Mouse (Mus musculus): ENCODE results near the gene Acan.

DNA sequence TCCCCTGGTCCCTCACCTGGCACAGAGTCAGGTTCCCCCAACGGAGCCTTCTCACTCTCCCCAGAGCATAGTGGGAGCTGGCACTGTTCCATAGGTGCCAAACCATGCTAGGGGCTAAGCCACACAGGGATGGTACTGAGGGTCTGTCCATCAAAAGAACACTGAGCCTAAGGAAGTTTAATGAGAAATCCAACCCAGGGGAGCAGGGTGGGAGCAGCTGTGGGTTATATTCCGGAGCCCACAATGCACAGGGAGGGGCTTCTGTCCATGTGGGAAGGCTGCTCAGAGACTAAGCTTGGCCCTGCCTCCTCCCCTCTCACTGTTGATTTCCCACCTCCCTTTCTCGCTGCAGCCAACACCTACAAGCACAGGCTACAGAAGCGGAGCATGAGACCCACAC lies 60.6 kb downstream of the Acan start:
- TF ChIP-seq POLR2A (IDR thresholded peaks at IDR 0.05; ENCODE audit: insufficient read length, low read depth) = no peak
- TF ChIP-seq MAX (IDR thresholded peaks at IDR 0.05; ENCODE audit: low read depth) = no peak
- TF ChIP-seq CEBPB (IDR thresholded peaks at IDR 0.05; ENCODE audit: insufficient read depth, poor library complexity, severe bottlenecking) = no peak
- TF ChIP-seq USF1 (IDR thresholded peaks at IDR 0.05; ENCODE audit: low read depth) = no peak
- no peak for TF ChIP-seq TCF12 (IDR thresholded peaks at IDR 0.05; ENCODE audit: insufficient read depth, poor library complexity, severe bottlenecking)
- no peak for TF ChIP-seq POLR2AphosphoS2 (IDR thresholded peaks at IDR 0.05; ENCODE audit: insufficient read length, low read depth)
- TF ChIP-seq E2F4 (IDR thresholded peaks at IDR 0.05; ENCODE audit: insufficient read depth) = no peak
- TF ChIP-seq MYOD1 (IDR thresholded peaks at IDR 0.05; ENCODE audit: control insufficient read depth in 1 of 3, insufficient read length in 2 of 3, low read depth in 2 of 3) = no peak
- TF ChIP-seq MYOG (IDR thresholded peaks at IDR 0.05; ENCODE audit: control insufficient read depth in 1 of 3, insufficient read depth in 1 of 3, insufficient read length in 2 of 3, low read depth in 2 of 3) = no peak

All from myocyte (in vitro differentiated cells).